Mouse (Mus musculus) liver, adult 2 months (tissue): ENCODE results near the gene Ankfn1.

Experiments used
- CTCF ChIP-seq: fragments of 200-500 bp; IDR thresholded peaks from 2 replicates; pipeline ENCODE4 v1.5.1; 2011; ENCODE audit warnings: low read depth, low read length, control low read depth
- POLR2A ChIP-seq: fragments of 200-500 bp; IDR thresholded peaks from 2 replicates; pipeline ENCODE4 v1.6.1; 2011; ENCODE audit warnings: low read length, control low read depth; ENCODE audit not compliant: insufficient read depth; ENCODE audit errors: extremely low read depth

DNA sequence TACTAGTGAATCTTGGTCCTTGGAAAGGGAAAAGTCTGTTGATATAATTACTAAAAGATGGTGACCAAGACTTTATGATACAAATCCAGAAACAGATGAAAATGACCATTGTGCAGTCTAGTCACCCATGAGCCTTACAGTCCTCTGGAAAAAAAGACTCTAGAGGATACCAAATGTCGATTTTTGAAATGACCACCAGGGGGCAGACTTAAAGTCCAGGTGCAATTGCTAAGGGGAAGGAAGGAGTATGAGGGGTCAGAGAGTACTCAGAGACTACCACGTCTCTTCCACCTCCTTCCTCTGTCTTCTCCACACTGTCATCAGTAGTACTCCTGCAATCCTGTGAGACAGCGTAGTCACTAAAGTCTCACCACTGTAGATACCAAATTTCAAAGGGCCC, 353.1 kb downstream of the Ankfn1 start:
- TF ChIP-seq POLR2A (no peak), CTCF (no peak)
